Mouse (Mus musculus) CH12.LX (cell line): ENCODE measurements at regions not wholly inside any gene's neighbourhood (a gene's known extent, or its start where the extent isn't known, plus 50 kb on each side); places are given as distances from the start of the nearest gene placed in this dataset.

ENCODE experiments used
- DNase-seq: peaks from one replicate; pipeline ENCODE4 v3.0.0-alpha.2; 2013; ENCODE audit errors: extremely low read depth
- H3K27ac ChIP-seq: 2 replicates; pipeline ENCODE4 v1.5.1; 2012; ENCODE audit warnings: low read depth, mild to moderate bottlenecking, control low read depth, moderate library complexity; ENCODE audit not compliant: insufficient read depth
- H3K27me3 ChIP-seq: replicated peaks from 2 replicates; pipeline ENCODE3; 2012; ENCODE audit warnings: inconsistent platforms
- H3K36me3 ChIP-seq, 2 experiments: replicated peaks in 1 of 2; 2 replicates each; pipeline versions ENCODE3 to v1.6.1; 2012; ENCODE audit warnings: inconsistent platforms in 1 of 2, low read length in 1 of 2, mild to moderate bottlenecking in 1 of 2, mixed read lengths in 1 of 2, moderate library complexity in 1 of 2; ENCODE audit not compliant: control insufficient read depth in 1 of 2, insufficient read depth in 1 of 2
- H3K4me1 ChIP-seq, 2 experiments: 2 replicates each; pipeline ENCODE4 v1.6.1; 2012; ENCODE audit warnings: inconsistent platforms in 1 of 2, moderate library complexity in 1 of 2; ENCODE audit not compliant: insufficient read depth in 2 of 2, control insufficient read depth in 1 of 2
- H3K4me2 ChIP-seq: 2 replicates; pipeline ENCODE4 v1.6.1; 2012; ENCODE audit warnings: low read depth, mild to moderate bottlenecking, control low read depth; ENCODE audit not compliant: poor library complexity, insufficient read depth, severe bottlenecking
- H3K4me3 ChIP-seq, 3 experiments: fragments of 150-350 bp in 1 of 3; sonication (generic) in 1 of 3; replicated peaks in 1 of 3; 2 replicates each; pipeline versions ENCODE3 to v1.5.1; 2011 to 2012; ENCODE audit warnings: low read depth in 2 of 3, low read length in 2 of 3, mild to moderate bottlenecking in 2 of 3, moderate library complexity in 2 of 3, control low read depth in 1 of 3, improper control_type of control experiment in 1 of 3, inconsistent platforms in 1 of 3, mixed read lengths in 1 of 3; ENCODE audit not compliant: poor library complexity in 1 of 3
- H3K79me2 ChIP-seq: replicated peaks from 2 replicates; pipeline ENCODE4 v1.6.1; 2012; ENCODE audit warnings: mild to moderate bottlenecking, moderate library complexity; ENCODE audit not compliant: control insufficient read depth, poor library complexity, insufficient read depth, severe bottlenecking; ENCODE audit errors: extremely low read depth
- H3K9ac ChIP-seq: 2 replicates; pipeline ENCODE4 v1.6.1; 2012; ENCODE audit warnings: low read depth, mild to moderate bottlenecking, control low read depth, moderate library complexity; ENCODE audit not compliant: insufficient read depth
- H3K9me3 ChIP-seq: replicated peaks from 2 replicates; pipeline ENCODE3; 2012; ENCODE audit warnings: low read length, inconsistent platforms, mixed read lengths
- CHD1 ChIP-seq: IDR thresholded peaks from 2 replicates; pipeline ENCODE4 v1.6.1; 2012; ENCODE audit warnings: low read depth, low read length, improper control_type of control experiment, inconsistent platforms
- CHD2 ChIP-seq: IDR thresholded peaks from 2 replicates; pipeline ENCODE4 v1.6.1; 2011; ENCODE audit warnings: low read length, improper control_type of control experiment
- GABPA ChIP-seq: IDR thresholded peaks from 2 replicates; pipeline ENCODE4 v1.6.1; 2012; ENCODE audit warnings: low read depth, low read length, improper control_type of control experiment, inconsistent platforms; ENCODE audit not compliant: insufficient replicate concordance
- JUN ChIP-seq: IDR thresholded peaks from 2 replicates; pipeline ENCODE4 v1.6.1; 2011; ENCODE audit warnings: low read depth, mild to moderate bottlenecking, low read length, improper control_type of control experiment, moderate library complexity; ENCODE audit not compliant: insufficient read depth
- JUND ChIP-seq: conservative IDR thresholded peaks from 2 replicates; pipeline ENCODE4 v1.6.1; 2011; ENCODE audit warnings: low read depth, low read length, improper control_type of control experiment
- KAT2A ChIP-seq: IDR thresholded peaks from 2 replicates; pipeline ENCODE4 v1.6.1; 2012; ENCODE audit warnings: low read length, improper control_type of control experiment, inconsistent platforms; ENCODE audit not compliant: insufficient replicate concordance
- PAX5 ChIP-seq: IDR thresholded peaks from 2 replicates; pipeline ENCODE4 v1.6.1; 2012; ENCODE audit warnings: low read length, inconsistent platforms, mixed read lengths
- POLR2AphosphoS2 ChIP-seq: IDR thresholded peaks from 2 replicates; pipeline ENCODE4 v1.6.1; 2011; ENCODE audit warnings: low read depth, low read length, improper control_type of control experiment
- RAD21 ChIP-seq: IDR thresholded peaks from 2 replicates; pipeline ENCODE4 v1.6.1; 2011; ENCODE audit warnings: low read depth, mild to moderate bottlenecking, low read length, improper control_type of control experiment, moderate library complexity
- SIN3A ChIP-seq: IDR thresholded peaks from 2 replicates; pipeline ENCODE4 v1.6.1; 2012; ENCODE audit warnings: low read length, improper control_type of control experiment, inconsistent platforms
- SMC3 ChIP-seq: IDR thresholded peaks from 2 replicates; pipeline ENCODE4 v1.6.1; 2011; ENCODE audit warnings: low read depth, low read length, improper control_type of control experiment
- TCF12 ChIP-seq: IDR thresholded peaks from 2 replicates; pipeline ENCODE4 v1.6.1; 2014; ENCODE audit warnings: low read depth, mild to moderate bottlenecking, inconsistent platforms, low read length, improper control_type of control experiment
- USF1 ChIP-seq: IDR thresholded peaks from 2 replicates; pipeline ENCODE4 v1.6.1; 2014; ENCODE audit warnings: low read depth, mild to moderate bottlenecking, inconsistent platforms, low read length, improper control_type of control experiment
- USF2 ChIP-seq: conservative IDR thresholded peaks from 2 replicates; pipeline ENCODE4 v1.6.1; 2011; ENCODE audit warnings: low read depth, low read length, improper control_type of control experiment
- ZC3H11A ChIP-seq: IDR thresholded peaks from 2 replicates; pipeline ENCODE4 v1.6.1; 2012; ENCODE audit warnings: low read depth, mild to moderate bottlenecking, inconsistent platforms, low read length, improper control_type of control experiment
- ZNF384 ChIP-seq: IDR thresholded peaks from 2 replicates; pipeline ENCODE4 v1.6.1; 2012; ENCODE audit warnings: low read depth, low read length, improper control_type of control experiment, inconsistent platforms
- dilution Hi-C: fragments of 300-500 bp; cut with MboI; formaldehyde crosslinking; loops from 2 replicates; pipeline ENCODE4 v1.14.3; 2020; ENCODE audit warnings: low sequenced_read_pairs; ENCODE audit not compliant: extremely low pct_unique_long_range_greater_than_20kb, extremely low pct_ligation_motif_present
- in situ Hi-C: fragments of 300-500 bp; cut with MboI; formaldehyde crosslinking; loops from 3 replicates; pipeline ENCODE4 v1.14.3; 2019; ENCODE audit warnings: low sequenced_read_pairs, low pct_ligation_motif_present, low pct_unique_long_range_greater_than_20kb, mixed read lengths

DNA sequence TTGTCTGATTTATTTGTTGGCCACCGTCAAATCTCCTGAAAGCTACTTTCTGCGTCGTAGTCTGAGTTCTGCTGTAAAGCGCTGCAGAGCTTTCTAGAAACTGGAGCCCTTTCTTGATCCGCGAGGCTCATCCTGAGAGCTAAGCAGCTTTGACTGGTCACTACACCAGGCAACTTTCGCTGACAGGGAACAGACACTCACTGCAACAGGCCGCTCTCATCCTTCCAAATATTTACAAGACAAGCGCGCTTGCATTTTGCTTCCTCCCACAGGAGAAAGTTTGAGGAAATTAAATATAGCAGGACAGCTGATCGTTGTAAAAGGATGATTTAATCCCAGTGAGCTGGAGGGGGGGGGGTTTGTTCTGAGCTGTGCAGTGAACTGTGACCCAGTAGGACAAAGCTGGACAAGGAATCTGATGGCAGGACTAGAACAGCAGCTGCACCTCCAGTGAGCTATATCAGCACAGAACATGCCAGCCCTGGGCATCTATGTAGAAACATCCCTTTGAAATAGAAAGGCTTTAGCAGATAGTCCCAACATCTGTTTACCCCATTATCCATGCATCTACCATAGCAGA is 85.4 kb upstream of the Gas1 start:
- dilution Hi-C loops, result no loop called here
- in situ Hi-C loops, result no loop called here

DNA sequence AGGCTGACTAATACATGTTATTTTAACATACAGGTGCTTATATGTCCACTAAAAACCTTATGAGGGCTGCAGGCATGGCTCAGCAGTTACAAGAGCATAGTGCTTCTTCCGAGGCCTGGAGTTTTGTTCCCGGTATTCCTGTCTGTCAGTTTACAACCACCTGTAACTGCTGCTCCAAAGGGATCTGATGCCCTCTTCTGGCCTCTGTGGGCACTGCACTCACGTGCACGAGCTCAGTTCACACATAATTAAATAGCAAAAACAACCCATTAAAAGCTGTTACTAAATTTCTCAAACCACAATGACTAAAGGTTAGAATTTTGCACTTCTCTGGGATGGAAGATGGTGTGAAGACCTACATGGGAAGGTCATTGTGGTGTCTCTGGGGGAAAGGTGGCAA is 87.3 kb upstream of the Gas1 start:
- H3K4me2 ChIP-seq, result no peak overlapping the region
- H3K36me3 ChIP-seq, result no peaks in the 10 kb centered on the region
- no peaks in the 10 kb centered on the region for H3K79me2 ChIP-seq
- no peaks in the 10 kb centered on the region for H3K27me3 ChIP-seq
- no peak overlapping the region for H3K27ac ChIP-seq
- no peaks in the 10 kb centered on the region for H3K4me1 ChIP-seq
- TF ChIP-seq USF2 (no peak), CHD1 (no peak), POLR2AphosphoS2 (no peak), GABPA (no peak), KAT2A (no peak), USF1 (no peak), ZNF384 (no peak), RAD21 (no peak), SIN3A (no peak), PAX5 (no peak), CHD2 (no peak), JUN (no peak), JUND (no peak)
- no peak overlapping the region for H3K4me3 ChIP-seq
- DNase-seq, result no peak
- H3K9me3 ChIP-seq, result peaks cover 73% of the 10 kb centered on the region
- dilution Hi-C loops, result no loop called here
- in situ Hi-C loops, result no loop called here
- H3K9ac ChIP-seq, result no peak overlapping the region

More for the DNA sequence above, 85.4 kb upstream of the Gas1 start:
- no peak for DNase-seq
- Histone ChIP-seq H3K4me2 (no peak overlapping the region), H3K9ac (no peak overlapping the region), H3K4me3 (no peak overlapping the region), H3K4me1 (no peaks in the 10 kb centered on the region), H3K9me3 (peaks cover 70% of the 10 kb centered on the region), H3K36me3 (no peaks in the 10 kb centered on the region), H3K27me3 (no peaks in the 10 kb centered on the region), H3K79me2 (no peaks in the 10 kb centered on the region), H3K27ac (no peak overlapping the region)
- TF ChIP-seq TCF12 (no peak), USF2 (no peak), GABPA (no peak), SMC3 (no peak), KAT2A (no peak), ZC3H11A (no peak), ZNF384 (no peak)
